Mouse (Mus musculus): Measurements from ENCODE around the gene Foxp1. TPM values are rescaled to one million over a fixed set of nuclear protein-coding genes. Genes with fewer than 3 reads are reported as not detected.
A peak's percentile ranks its signal among the peaks of the same experiment; 100 is the strongest.

Gene Foxp1
- polyA plus RNA-seq, 1 experiment from 2014 or later: 38.0 TPM

- Histone ChIP-seq H3K4me2 (ENCODE audit: low read length) (no peak overlapping the region), H3K27me3 (ENCODE audit: insufficient read depth, low read length) (0 out of 2 replicates have a peak, but pooled peaks cover 3% of the 10 kb centered on the region), H3K36me3 (ENCODE audit: insufficient read depth, low read length) (no peaks in the 10 kb centered on the region), H3K9ac (ENCODE audit: low read depth, low read length) (no peak overlapping the region), H3K9me3 (replicated peaks; ENCODE audit: low read length) (no peaks in the 10 kb centered on the region), H3K4me1 (replicated peaks; ENCODE audit: insufficient read depth, low read length) (peaks cover 4% of the 10 kb centered on the region; the same call in 1 of the 2 replicates), H3K4me3 (replicated peaks; ENCODE audit: low read depth, low read length) (no peak overlapping the region), H3K27ac (no peak overlapping the region)
- no peak for ATAC-seq (replicated peaks; ENCODE audit: low FRiP score, low read depth)
- no peak for DNase-seq (ENCODE audit: low spot score)
- TF ChIP-seq CTCF (IDR thresholded peaks at IDR 0.05; ENCODE audit: low read depth): no peak
- WGBS: 46% methylated on average over 9 of the region's 9 CpGs
These were observed 491.1 kb downstream of the Foxp1 start for GRCm38 (mm10) chr6:99031321-99031903.

GRCm38 (mm10) chr6:99030251-99030650, 492.3 kb downstream of the Foxp1 start:
- no peaks in the 10 kb centered on the region for H3K36me3 ChIP-seq (ENCODE audit: insufficient read depth, low read length)

GRCm38 (mm10) chr6:99029438-99029837, 493.1 kb downstream of the Foxp1 start:
- TF ChIP-seq CTCF (IDR thresholded peaks at IDR 0.05; ENCODE audit: low read depth): no peak
- WGBS: 56% methylated on average over 5 of the region's 5 CpGs
- Histone ChIP-seq H3K27me3 (ENCODE audit: insufficient read depth, low read length) (0 out of 2 replicates have a peak, but pooled peaks cover 3% of the 10 kb centered on the region), H3K4me1 (replicated peaks; ENCODE audit: insufficient read depth, low read length) (peaks cover 4% of the 10 kb centered on the region; the same call in 1 of the 2 replicates), H3K36me3 (ENCODE audit: insufficient read depth, low read length) (no peaks in the 10 kb centered on the region), H3K4me3 (replicated peaks; ENCODE audit: low read depth, low read length) (no peak overlapping the region), H3K9me3 (replicated peaks; ENCODE audit: low read length) (no peaks in the 10 kb centered on the region), H3K4me2 (ENCODE audit: low read length) (no peak overlapping the region), H3K27ac (no peak overlapping the region), H3K9ac (ENCODE audit: low read depth, low read length) (no peak overlapping the region)
- DNase-seq (ENCODE audit: low spot score) (no peak), ATAC-seq (replicated peaks; ENCODE audit: low FRiP score, low read depth) (no peak)

More at GRCm38 (mm10) chr6:99030251-99030650, 492.3 kb downstream of the Foxp1 start:
- 58% methylated on average over 6 of the region's 6 CpGs for WGBS
- Histone ChIP-seq H3K4me1 (replicated peaks; ENCODE audit: insufficient read depth, low read length) (peaks cover 4% of the 10 kb centered on the region; the same call in 1 of the 2 replicates), H3K27me3 (ENCODE audit: insufficient read depth, low read length) (0 out of 2 replicates have a peak, but pooled peaks cover 3% of the 10 kb centered on the region), H3K4me2 (ENCODE audit: low read length) (no peak overlapping the region), H3K9ac (ENCODE audit: low read depth, low read length) (no peak overlapping the region), H3K4me3 (replicated peaks; ENCODE audit: low read depth, low read length) (no peak overlapping the region), H3K9me3 (replicated peaks; ENCODE audit: low read length) (no peaks in the 10 kb centered on the region), H3K27ac (no peak overlapping the region)
- peak; percentile 43 for TF ChIP-seq CTCF (IDR thresholded peaks at IDR 0.05; ENCODE audit: low read depth)
- DNase-seq (ENCODE audit: low spot score) (peak; percentile 38), ATAC-seq (replicated peaks; ENCODE audit: low FRiP score, low read depth) (no peak)

GRCm38 (mm10) chr6:99028989-99029305, 493.6 kb downstream of the Foxp1 start:
- WGBS: 8% methylated on average over 6 of the region's 6 CpGs
- Histone ChIP-seq H3K27me3 (ENCODE audit: insufficient read depth, low read length) (0 out of 2 replicates have a peak, but pooled peaks cover 3% of the 10 kb centered on the region), H3K9me3 (replicated peaks; ENCODE audit: low read length) (no peaks in the 10 kb centered on the region), H3K36me3 (ENCODE audit: insufficient read depth, low read length) (no peaks in the 10 kb centered on the region), H3K27ac (peak overlapping the region; percentile 81; the same call in 1 of the 2 replicates), H3K4me3 (replicated peaks; ENCODE audit: low read depth, low read length) (peak overlapping the region; percentile 67), H3K9ac (ENCODE audit: low read depth, low read length) (0 out of 2 replicates have a peak overlapping the region, but pooled peaks have one; percentile 75), H3K4me2 (ENCODE audit: low read length) (peak overlapping the region; percentile 98), H3K4me1 (replicated peaks; ENCODE audit: insufficient read depth, low read length) (peaks cover 4% of the 10 kb centered on the region; the same call in 1 of the 2 replicates)
- TF ChIP-seq CTCF (IDR thresholded peaks at IDR 0.05; ENCODE audit: low read depth): no peak
- ATAC-seq (replicated peaks; ENCODE audit: low FRiP score, low read depth) (no peak), DNase-seq (ENCODE audit: low spot score) (no peak)

GRCm38 (mm10) chr6:99028161-99028988, 494.1 kb downstream of the Foxp1 start:
- Histone ChIP-seq H3K4me2 (ENCODE audit: low read length) (peak overlapping the region; percentile 98), H3K36me3 (ENCODE audit: insufficient read depth, low read length) (no peaks in the 10 kb centered on the region), H3K9me3 (replicated peaks; ENCODE audit: low read length) (no peaks in the 10 kb centered on the region), H3K27me3 (ENCODE audit: insufficient read depth, low read length) (0 out of 2 replicates have a peak, but pooled peaks cover 3% of the 10 kb centered on the region), H3K9ac (ENCODE audit: low read depth, low read length) (peak overlapping the region; percentile 75), H3K4me3 (replicated peaks; ENCODE audit: low read depth, low read length) (peak overlapping the region; percentile 67), H3K4me1 (replicated peaks; ENCODE audit: insufficient read depth, low read length) (peaks cover 4% of the 10 kb centered on the region; the same call in 1 of the 2 replicates), H3K27ac (peak overlapping the region; percentile 81)
- ATAC-seq (replicated peaks; ENCODE audit: low FRiP score, low read depth) (peak; percentile 89), DNase-seq (ENCODE audit: low spot score) (peak; percentile 71)
- under 1% methylated on average over 83 of the region's 87 CpGs for whole genome bisulfite sequencing
- no peak for TF ChIP-seq CTCF (IDR thresholded peaks at IDR 0.05; ENCODE audit: low read depth)

GRCm38 (mm10) chr6:99027542-99028160, 494.9 kb downstream of the Foxp1 start:
- peaks cover 4% of the 10 kb centered on the region; the same call in 1 of the 2 replicates for H3K4me1 ChIP-seq (replicated peaks; ENCODE audit: insufficient read depth, low read length)
- ATAC-seq (replicated peaks; ENCODE audit: low FRiP score, low read depth): no peak; the same call in 1 of the 2 replicates
- no peak for DNase-seq (ENCODE audit: low spot score)

More at GRCm38 (mm10) chr6:99027542-99028160, 494.9 kb downstream of the Foxp1 start:
- no peak for TF ChIP-seq CTCF (IDR thresholded peaks at IDR 0.05; ENCODE audit: low read depth)
- Histone ChIP-seq H3K4me3 (replicated peaks; ENCODE audit: low read depth, low read length) (peak overlapping the region; percentile 67), H3K9ac (ENCODE audit: low read depth, low read length) (peak overlapping the region; percentile 75), H3K4me2 (ENCODE audit: low read length) (peak overlapping the region; percentile 98), H3K36me3 (ENCODE audit: insufficient read depth, low read length) (no peaks in the 10 kb centered on the region), H3K9me3 (replicated peaks; ENCODE audit: low read length) (no peaks in the 10 kb centered on the region), H3K27me3 (ENCODE audit: insufficient read depth, low read length) (0 out of 2 replicates have a peak, but pooled peaks cover 3% of the 10 kb centered on the region), H3K27ac (peak overlapping the region; percentile 81)
- WGBS: 6% methylated on average over 17 of the region's 22 CpGs
